Mouse (Mus musculus): ENCODE measurements around the gene Pros1. TPM values are rescaled to one million over a fixed set of nuclear protein-coding genes. Genes with fewer than 3 reads are reported as not detected.

Pros1 gene
- polyA plus RNA-seq (2015; fragmentation: Nextera tagmentation; extraction: Ambion mirVana) = 58.4 and 60.0 TPM in 2 replicates

GRCm38 (mm10) chr16:62854191-62855068, at the start of gene Pros1:
Pros1 (plus strand) TSS chr16:62854307.
- WGBS = 2% methylated on average over 34 of the region's 42 CpGs
- H3K4me1 ChIP-seq = peaks cover 5% of the 10 kb centered on the region; the same call in 1 of the 2 replicates
- no peaks in the 10 kb centered on the region for H3K27me3 ChIP-seq

GRCm38 (mm10) chr16:62804621-62805020, 49.5 kb upstream of the Pros1 start:
- 96% methylated on average over 3 of the region's 3 CpGs for WGBS
- Histone ChIP-seq H3K9ac (no peak overlapping the region), H3K4me3 (replicated peaks) (no peak overlapping the region), H3K27ac (replicated peaks) (no peak overlapping the region), H3K4me2 (replicated peaks) (no peak overlapping the region), H3K4me1 (no peaks in the 10 kb centered on the region), H3K27me3 (no peaks in the 10 kb centered on the region), H3K9me3 (replicated peaks) (no peaks in the 10 kb centered on the region), H3K36me3 (peaks cover 18% of the 10 kb centered on the region; the same call in 1 of the 2 replicates)
- ATAC-seq (ENCODE audit: insufficient number of reproducible peaks, low FRiP score, low TSS enrichment, low read depth) = no peak

More at GRCm38 (mm10) chr16:62854191-62855068, at the start of gene Pros1:
- Histone ChIP-seq H3K27ac (replicated peaks) (peak within 1 kb of the TSS; percentile 85), H3K36me3 (no peaks in the 10 kb centered on the region), H3K4me3 (replicated peaks) (peak within 1 kb of the TSS; percentile 66), H3K9ac (peak within 1 kb of the TSS; percentile 83), H3K4me2 (replicated peaks) (peak within 1 kb of the TSS; percentile 74), H3K9me3 (replicated peaks) (no peaks in the 10 kb centered on the region)
- peak; percentile 92 for ATAC-seq (ENCODE audit: insufficient number of reproducible peaks, low FRiP score, low TSS enrichment, low read depth)

- peak; percentile 39; the same call in 1 of the 2 replicates for ATAC-seq (ENCODE audit: insufficient number of reproducible peaks, low FRiP score, low TSS enrichment, low read depth)
- no peak overlapping the region for H3K27ac ChIP-seq (replicated peaks)
- no peaks in the 10 kb centered on the region for H3K4me1 ChIP-seq
- H3K4me2 ChIP-seq (replicated peaks) = no peak overlapping the region
- H3K36me3 ChIP-seq = peaks cover 12% of the 10 kb centered on the region; the same call in 1 of the 2 replicates
- H3K9ac ChIP-seq = no peak overlapping the region
- H3K27me3 ChIP-seq = no peaks in the 10 kb centered on the region
- WGBS = 67% methylated on average over 8 of the region's 8 CpGs
- no peaks in the 10 kb centered on the region for H3K9me3 ChIP-seq (replicated peaks)
- no peak overlapping the region for H3K4me3 ChIP-seq (replicated peaks)
Measured at GRCm38 (mm10) chr16:62807249-62807979, 46.7 kb upstream of the Pros1 start.

- no peak overlapping the region for H3K4me2 ChIP-seq (replicated peaks)
- H3K27ac ChIP-seq (replicated peaks) = no peak overlapping the region
- H3K36me3 ChIP-seq = no peaks in the 10 kb centered on the region
- no peaks in the 10 kb centered on the region for H3K4me1 ChIP-seq
- ATAC-seq (ENCODE audit: insufficient number of reproducible peaks, low FRiP score, low TSS enrichment, low read depth) = no peak
- H3K9me3 ChIP-seq (replicated peaks) = no peaks in the 10 kb centered on the region
- H3K27me3 ChIP-seq = no peaks in the 10 kb centered on the region
- 68% methylated on average over 4 of the region's 4 CpGs for WGBS
- no peak overlapping the region for H3K9ac ChIP-seq
- no peak overlapping the region for H3K4me3 ChIP-seq (replicated peaks)
Measured at GRCm38 (mm10) chr16:62810855-62811254, 43.3 kb upstream of the Pros1 start.

- no peak overlapping the region for H3K4me3 ChIP-seq (replicated peaks)
- H3K4me1 ChIP-seq = no peaks in the 10 kb centered on the region
- H3K27me3 ChIP-seq = no peaks in the 10 kb centered on the region
- H3K9ac ChIP-seq = no peak overlapping the region
- H3K9me3 ChIP-seq (replicated peaks) = no peaks in the 10 kb centered on the region
- no peak overlapping the region; the same call in 1 of the 2 replicates for H3K27ac ChIP-seq (replicated peaks)
- H3K4me2 ChIP-seq (replicated peaks) = no peak overlapping the region
- no peak for ATAC-seq (ENCODE audit: insufficient number of reproducible peaks, low FRiP score, low TSS enrichment, low read depth)
- WGBS = 73% methylated on average over 5 of the region's 5 CpGs
- no peaks in the 10 kb centered on the region for H3K36me3 ChIP-seq
Measured at GRCm38 (mm10) chr16:62813790-62814189, 40.3 kb upstream of the Pros1 start.

GRCm38 (mm10) chr16:62814491-62814890, 39.6 kb upstream of the Pros1 start, which contains the start of gene Stx19:
Stx19 (plus strand) TSS chr16:62814676.
- H3K27me3 ChIP-seq = no peaks in the 10 kb centered on the region
- H3K9ac ChIP-seq = no peak within 1 kb of the TSS
- H3K36me3 ChIP-seq = no peaks in the 10 kb centered on the region
- no peak within 1 kb of the TSS for H3K4me2 ChIP-seq (replicated peaks)
- no peak within 1 kb of the TSS for H3K4me3 ChIP-seq (replicated peaks)
- 52% methylated on average over 5 of the region's 5 CpGs for WGBS
- H3K27ac ChIP-seq (replicated peaks) = no peak within 1 kb of the TSS; the same call in 1 of the 2 replicates
- no peaks in the 10 kb centered on the region for H3K9me3 ChIP-seq (replicated peaks)
- ATAC-seq (ENCODE audit: insufficient number of reproducible peaks, low FRiP score, low TSS enrichment, low read depth) = no peak
- H3K4me1 ChIP-seq = no peaks in the 10 kb centered on the region

- no peaks in the 10 kb centered on the region for H3K4me1 ChIP-seq
- no peak for ATAC-seq (ENCODE audit: insufficient number of reproducible peaks, low FRiP score, low TSS enrichment, low read depth)
- H3K4me2 ChIP-seq (replicated peaks) = no peak overlapping the region
- no peak overlapping the region for H3K9ac ChIP-seq
- no peak overlapping the region for H3K4me3 ChIP-seq (replicated peaks)
- WGBS = 94% methylated on average over 6 of the region's 6 CpGs
- no peaks in the 10 kb centered on the region for H3K9me3 ChIP-seq (replicated peaks)
- H3K27ac ChIP-seq (replicated peaks) = no peak overlapping the region
- H3K36me3 ChIP-seq = 0 out of 2 replicates have a peak, but pooled peaks cover 4% of the 10 kb centered on the region
- H3K27me3 ChIP-seq = no peaks in the 10 kb centered on the region
Measured at GRCm38 (mm10) chr16:62822472-62822871, 31.6 kb upstream of the Pros1 start.

- H3K27me3 ChIP-seq = no peaks in the 10 kb centered on the region
- no peak overlapping the region for H3K4me3 ChIP-seq (replicated peaks)
- WGBS = 72% methylated on average over 12 of the region's 12 CpGs
- no peak overlapping the region for H3K4me2 ChIP-seq (replicated peaks)
- no peaks in the 10 kb centered on the region for H3K9me3 ChIP-seq (replicated peaks)
- H3K36me3 ChIP-seq = 0 out of 2 replicates have a peak, but pooled peaks cover 4% of the 10 kb centered on the region
- ATAC-seq (ENCODE audit: insufficient number of reproducible peaks, low FRiP score, low TSS enrichment, low read depth) = no peak
- H3K27ac ChIP-seq (replicated peaks) = no peak overlapping the region
- H3K9ac ChIP-seq = no peak overlapping the region
- no peaks in the 10 kb centered on the region for H3K4me1 ChIP-seq
Measured at GRCm38 (mm10) chr16:62826156-62827001, 27.7 kb upstream of the Pros1 start.

GRCm38 (mm10) chr16:62832027-62832426, 22.1 kb upstream of the Pros1 start:
- Histone ChIP-seq H3K27me3 (no peaks in the 10 kb centered on the region), H3K27ac (replicated peaks) (no peak overlapping the region), H3K4me3 (replicated peaks) (no peak overlapping the region)

GRCm38 (mm10) chr16:62832481-62832880, 21.6 kb upstream of the Pros1 start:
- no peak for ATAC-seq (ENCODE audit: insufficient number of reproducible peaks, low FRiP score, low TSS enrichment, low read depth)
- WGBS = 17% methylated on average over 4 of the region's 4 CpGs

More at GRCm38 (mm10) chr16:62832027-62832426, 22.1 kb upstream of the Pros1 start:
- no peak overlapping the region for H3K9ac ChIP-seq
- no peaks in the 10 kb centered on the region for H3K36me3 ChIP-seq
- H3K4me1 ChIP-seq = no peaks in the 10 kb centered on the region
- no peak overlapping the region for H3K4me2 ChIP-seq (replicated peaks)
- ATAC-seq (ENCODE audit: insufficient number of reproducible peaks, low FRiP score, low TSS enrichment, low read depth) = no peak
- H3K9me3 ChIP-seq (replicated peaks) = no peaks in the 10 kb centered on the region
- 81% methylated on average over 2 of the region's 2 CpGs for WGBS

More at GRCm38 (mm10) chr16:62832481-62832880, 21.6 kb upstream of the Pros1 start:
- Histone ChIP-seq H3K9ac (no peak overlapping the region), H3K27me3 (no peaks in the 10 kb centered on the region), H3K27ac (replicated peaks) (no peak overlapping the region), H3K4me3 (replicated peaks) (no peak overlapping the region), H3K4me1 (no peaks in the 10 kb centered on the region), H3K9me3 (replicated peaks) (no peaks in the 10 kb centered on the region), H3K36me3 (no peaks in the 10 kb centered on the region), H3K4me2 (replicated peaks) (no peak overlapping the region)
